Mouse (Mus musculus): Measurements from ENCODE around the gene Coq2.

The Coq2 gene

GRCm38 (mm10) chr5:100663011-100663410 lies 11.9 kb downstream of the Coq2 start:
- 82% methylated on average over 6 of the region's 6 CpGs for WGBS

GRCm38 (mm10) chr5:100658460-100658859 lies 16.5 kb downstream of the Coq2 start:
- 45% methylated on average over 6 of the region's 6 CpGs for WGBS

- 81% methylated on average over 6 of the region's 6 CpGs for WGBS
These were observed 18.6 kb downstream of the Coq2 start for GRCm38 (mm10) chr5:100656352-100656751.

- whole genome bisulfite sequencing: 90% methylated on average over 9 of the region's 9 CpGs
These were observed 22.6 kb downstream of the Coq2 start for GRCm38 (mm10) chr5:100652327-100652726.

GRCm38 (mm10) chr5:100651486-100651885 lies 23.5 kb downstream of the Coq2 start:
- 73% methylated on average over 10 of the region's 10 CpGs for WGBS

- 89% methylated on average over 7 of the region's 7 CpGs for WGBS
These were observed 24.0 kb downstream of the Coq2 start for GRCm38 (mm10) chr5:100650969-100651368.

- 59% methylated on average over 6 of the region's 6 CpGs for WGBS
These were observed 26.4 kb downstream of the Coq2 start for GRCm38 (mm10) chr5:100648546-100648945.

- 60% methylated on average over 10 of the region's 10 CpGs for WGBS
These were observed 26.9 kb downstream of the Coq2 start for GRCm38 (mm10) chr5:100648046-100648445.

- 85% methylated on average over 4 of the region's 4 CpGs for WGBS
These were observed 28.4 kb downstream of the Coq2 start for GRCm38 (mm10) chr5:100646558-100646957.

- WGBS: 33% methylated on average over 7 of the region's 7 CpGs
These were observed 30.9 kb downstream of the Coq2 start for GRCm38 (mm10) chr5:100643991-100644535.

GRCm38 (mm10) chr5:100643253-100643990 lies 31.5 kb downstream of the Coq2 start:
- WGBS: 30% methylated on average over 12 of the region's 12 CpGs

- 75% methylated on average over 5 of the region's 5 CpGs for WGBS
These were observed 32.6 kb downstream of the Coq2 start for GRCm38 (mm10) chr5:100642316-100642715.

GRCm38 (mm10) chr5:100638483-100638882 lies 36.5 kb downstream of the Coq2 start:
- 89% methylated on average over 8 of the region's 8 CpGs for WGBS

- WGBS: 47% methylated on average over 8 of the region's 8 CpGs
These were observed 38.0 kb downstream of the Coq2 start for GRCm38 (mm10) chr5:100636794-100637544.

GRCm38 (mm10) chr5:100635908-100636307 lies 39.0 kb downstream of the Coq2 start:
- 97% methylated on average over 4 of the region's 4 CpGs for WGBS

- WGBS: 82% methylated on average over 8 of the region's 8 CpGs
These were observed 40.0 kb downstream of the Coq2 start for GRCm38 (mm10) chr5:100634885-100635478.

GRCm38 (mm10) chr5:100632540-100633129 lies 42.3 kb downstream of the Coq2 start:
- 85% methylated on average over 8 of the region's 8 CpGs for WGBS

GRCm38 (mm10) chr5:100628807-100629206 lies 46.1 kb downstream of the Coq2 start:
- 98% methylated on average over 4 of the region's 4 CpGs for WGBS

- WGBS: 83% methylated on average over 6 of the region's 6 CpGs
These were observed 48.4 kb downstream of the Coq2 start for GRCm38 (mm10) chr5:100626526-100626925.

GRCm38 (mm10) chr5:100624743-100625360 lies 50.1 kb downstream of the Coq2 start:
- 89% methylated on average over 9 of the region's 9 CpGs for WGBS

GRCm38 (mm10) chr5:100622509-100623163 lies 52.3 kb downstream of the Coq2 start:
- 92% methylated on average over 12 of the region's 12 CpGs for WGBS

Data from cerebral cortex, adult 2 months (tissue).